Mouse (Mus musculus): ENCODE results near the gene Dbndd2. TPM values are rescaled to one million over a fixed set of nuclear protein-coding genes. Genes with fewer than 3 reads are reported as not detected.

Gene Dbndd2
- total RNA-seq, 4 experiments from 2014 or later, result 109 to 163 (median 138) TPM

GRCm38 (mm10) chr2:164537003-164537402 lies 51.1 kb downstream of the Dbndd2 start:
- DNase-seq (ENCODE audit: low spot score in 2 of 2), result no peak

GRCm38 (mm10) chr2:164540652-164541427 lies 54.9 kb downstream of the Dbndd2 start:
- DNase-seq (ENCODE audit: low spot score in 2 of 2), result no peak

- DNase-seq (ENCODE audit: low spot score in 2 of 2), result peak; percentile 53 to 55
These were observed 56.2 kb downstream of the Dbndd2 start for GRCm38 (mm10) chr2:164542132-164542531.

GRCm38 (mm10) chr2:164542598-164542997 lies 56.7 kb downstream of the Dbndd2 start:
- DNase-seq (ENCODE audit: low spot score in 2 of 2), result no peak

Other genes starting within 250 kb of the Dbndd2 start
- gene Svs2, start 247.6 kb upstream of the Dbndd2 start, total RNA-seq (2022), result not detected
- not detected for gene Svs3b, start 229.5 kb upstream of the Dbndd2 start, total RNA-seq (2022)
- gene Svs4, start 207.6 kb upstream of the Dbndd2 start, total RNA-seq (2022), result not detected
- not detected for gene Svs3a, start 196.8 kb upstream of the Dbndd2 start, total RNA-seq (2022)
- not detected for gene Svs6, start 169.4 kb upstream of the Dbndd2 start, total RNA-seq (2022)
- gene Svs5, start 153.4 kb upstream of the Dbndd2 start, total RNA-seq (2022), result not detected
- gene Slpi, start 97.0 kb upstream of the Dbndd2 start, total RNA-seq (2022), result 1 to 10 TPM in 3 of 4 experiments, not detected in 1; 1.2 to 1.5 (median 1.2) TPM
- gene Rbpjl, start 83.0 kb upstream of the Dbndd2 start, total RNA-seq (2022), result under 1 TPM; 0.34 to 0.67 (median 0.42) TPM
- 10 to 100 TPM; 11.1 to 12.6 (median 11.9) TPM for gene Matn4, start 80.9 kb upstream of the Dbndd2 start, total RNA-seq (2022)
- gene Sdc4, start 42.2 kb upstream of the Dbndd2 start, total RNA-seq (2022), result 100 to 1,000 TPM; 109 to 165 (median 131) TPM
- 10 to 100 TPM; 40.4 to 45.8 (median 44.8) TPM for gene Sys1, start 29.1 kb upstream of the Dbndd2 start, total RNA-seq (2022)
- gene Gm20458, start 25.1 kb upstream of the Dbndd2 start, total RNA-seq (2022), result 10 to 100 TPM in 1 of 4 experiments, 1 to 10 TPM in 2, not detected in 1; 8.4 to 15.8 (median 9.9) TPM
- not detected for gene Trp53tg5, start 12.4 kb upstream of the Dbndd2 start, total RNA-seq (2022)
- gene Pigt, start 11.4 kb downstream of the Dbndd2 start, total RNA-seq (2022), result 10 to 100 TPM; 75.4 to 90.5 (median 81.6) TPM
- 1 to 10 TPM in 1 of 4 experiments, under 1 TPM in 3; 0.55 to 1.1 (median 0.84) TPM for gene Wfdc2, start 76.3 kb downstream of the Dbndd2 start, total RNA-seq (2022)
- not detected for gene Spint3, start 87.4 kb downstream of the Dbndd2 start, total RNA-seq (2022)
- gene Wfdc6a, start 99.3 kb downstream of the Dbndd2 start, total RNA-seq (2022), result not detected
- gene Eppin, start 107.5 kb downstream of the Dbndd2 start, total RNA-seq (2022), result not detected
- not detected for gene Wfdc6b, start 127.4 kb downstream of the Dbndd2 start, total RNA-seq (2022)
- not detected for gene Wfdc8, start 127.5 kb downstream of the Dbndd2 start, total RNA-seq (2022)
- not detected for gene Wfdc16, start 152.7 kb downstream of the Dbndd2 start, total RNA-seq (2022)
- gene Wfdc10, start 169.9 kb downstream of the Dbndd2 start, total RNA-seq (2022), result not detected
- not detected for gene Wfdc9, start 170.5 kb downstream of the Dbndd2 start, total RNA-seq (2022)
- not detected for gene Wfdc11, start 188.0 kb downstream of the Dbndd2 start, total RNA-seq (2022)
- gene Wfdc13, start 199.0 kb downstream of the Dbndd2 start, total RNA-seq (2022), result not detected
- gene Spint4, start 212.4 kb downstream of the Dbndd2 start, total RNA-seq (2022), result not detected
- not detected for gene Spint5, start 229.2 kb downstream of the Dbndd2 start, total RNA-seq (2022)

Measured in layer of hippocampus, adult 8-10 months (tissue).